Mouse (Mus musculus) neural tube, postnatal 0 days (tissue): ENCODE data around the gene Gmppa. TPM values are rescaled to one million over a fixed set of nuclear protein-coding genes. Genes with fewer than 3 reads are reported as not detected.

Experiments
- polyA plus RNA-seq: library from polyadenylated mRNA; unstranded; fragments of >200 nt; fragmentation: Nextera tagmentation; extraction: Ambion mirVana; gene quantifications from 2 replicates; pipeline ENCODE4 v1.2.1, GENCODE M21; 2015

The Gmppa gene
- polyA plus RNA-seq: 60.4 and 69.0 TPM in 2 replicates

GRCm38 (mm10) chr1:75435475-75436328 is at the start of gene Gmppa:
TSS of gene Gmppa (plus strand) at chr1:75435930.

GRCm38 (mm10) chr1:75450314-75451005 is 14.7 kb downstream of the Gmppa start, which contains the start of gene Asic4:
TSS of gene Asic4 (plus strand) at chr1:75450436.

GRCm38 (mm10) chr1:75478916-75479634 is 43.3 kb downstream of the Gmppa start, which contains the start of the genes Chpf and Tmem198:
TSS of gene Chpf (minus strand) at chr1:75479307.
TSS of gene Tmem198 (plus strand) at chr1:75479532.

Other genes with a start within 250 kb of the Gmppa start
- gene Ankzf1, start 243.8 kb upstream of the Gmppa start, polyA plus RNA-seq: 19.4 and 20.2 TPM in 2 replicates
- 66.7 and 73.9 TPM in 2 replicates for gene Atg9a, start 243.7 kb upstream of the Gmppa start, polyA plus RNA-seq
- 11.7 and 17.5 TPM in 2 replicates for gene Glb1l, start 225.1 kb upstream of the Gmppa start, polyA plus RNA-seq
- 118 and 119 TPM in 2 replicates for gene Stk16, start 225.1 kb upstream of the Gmppa start, polyA plus RNA-seq
- gene Tuba4a, start 216.1 kb upstream of the Gmppa start, polyA plus RNA-seq: 200 and 210 TPM in 2 replicates
- gene A630095N17Rik, start 203.8 kb upstream of the Gmppa start, polyA plus RNA-seq: 0.34 and 0.51 TPM in 2 replicates
- gene Dnajb2, start 199.5 kb upstream of the Gmppa start, polyA plus RNA-seq: 72.4 and 86.4 TPM in 2 replicates
- 51.2 and 57.2 TPM in 2 replicates for gene Ptprn, start 171.4 kb upstream of the Gmppa start, polyA plus RNA-seq
- gene Resp18, start 157.5 kb upstream of the Gmppa start, polyA plus RNA-seq: 505 and 560 TPM in 2 replicates
- gene Dnpep, start 117.9 kb upstream of the Gmppa start, polyA plus RNA-seq: 125 and 134 TPM in 2 replicates
- 2.2 and 2.5 TPM in 2 replicates for gene Des, start 75.6 kb upstream of the Gmppa start, polyA plus RNA-seq
- gene Speg, start 60.6 kb upstream of the Gmppa start, polyA plus RNA-seq: 21.1 and 25.5 TPM in 2 replicates
- 29.7 and 33.4 TPM in 2 replicates for gene Asic4, start 14.5 kb downstream of the Gmppa start, polyA plus RNA-seq
- 69.9 and 71.1 TPM in 2 replicates for gene Chpf, start 43.4 kb downstream of the Gmppa start, polyA plus RNA-seq
- gene Tmem198, start 43.6 kb downstream of the Gmppa start, polyA plus RNA-seq: 35.9 and 43.4 TPM in 2 replicates
- 29.1 and 29.9 TPM in 2 replicates for gene Obsl1, start 70.5 kb downstream of the Gmppa start, polyA plus RNA-seq
- 19.8 and 26.3 TPM in 2 replicates for gene Inha, start 71.1 kb downstream of the Gmppa start, polyA plus RNA-seq
- gene Stk11ip, start 85.6 kb downstream of the Gmppa start, polyA plus RNA-seq: 11.9 and 15.3 TPM in 2 replicates
- gene Slc4a3, start 110.3 kb downstream of the Gmppa start, polyA plus RNA-seq: 98.7 and 109 TPM in 2 replicates